Mouse (Mus musculus) myocyte (in vitro differentiated cells): Measurements from ENCODE around the gene Mrpl48.

Source experiments
- E2F4 ChIP-seq: IDR thresholded peaks from one replicate; pipeline ENCODE4 v1.6.1; 2011; ENCODE audit warnings: mild to moderate bottlenecking, control low read depth, moderate library complexity; ENCODE audit not compliant: insufficient read depth
- MAX ChIP-seq: IDR thresholded peaks from one replicate; pipeline ENCODE4 v1.6.1; 2011; ENCODE audit warnings: low read depth, mild to moderate bottlenecking, control low read depth
- POLR2A ChIP-seq: IDR thresholded peaks from one replicate; pipeline ENCODE4 v1.6.1; 2011; ENCODE audit warnings: low read depth, mild to moderate bottlenecking, control low read depth, moderate library complexity; ENCODE audit not compliant: insufficient read length
- POLR2AphosphoS2 ChIP-seq: IDR thresholded peaks from one replicate; pipeline ENCODE4 v1.6.1; 2011; ENCODE audit warnings: low read depth, control low read depth; ENCODE audit not compliant: insufficient read length

DNA sequence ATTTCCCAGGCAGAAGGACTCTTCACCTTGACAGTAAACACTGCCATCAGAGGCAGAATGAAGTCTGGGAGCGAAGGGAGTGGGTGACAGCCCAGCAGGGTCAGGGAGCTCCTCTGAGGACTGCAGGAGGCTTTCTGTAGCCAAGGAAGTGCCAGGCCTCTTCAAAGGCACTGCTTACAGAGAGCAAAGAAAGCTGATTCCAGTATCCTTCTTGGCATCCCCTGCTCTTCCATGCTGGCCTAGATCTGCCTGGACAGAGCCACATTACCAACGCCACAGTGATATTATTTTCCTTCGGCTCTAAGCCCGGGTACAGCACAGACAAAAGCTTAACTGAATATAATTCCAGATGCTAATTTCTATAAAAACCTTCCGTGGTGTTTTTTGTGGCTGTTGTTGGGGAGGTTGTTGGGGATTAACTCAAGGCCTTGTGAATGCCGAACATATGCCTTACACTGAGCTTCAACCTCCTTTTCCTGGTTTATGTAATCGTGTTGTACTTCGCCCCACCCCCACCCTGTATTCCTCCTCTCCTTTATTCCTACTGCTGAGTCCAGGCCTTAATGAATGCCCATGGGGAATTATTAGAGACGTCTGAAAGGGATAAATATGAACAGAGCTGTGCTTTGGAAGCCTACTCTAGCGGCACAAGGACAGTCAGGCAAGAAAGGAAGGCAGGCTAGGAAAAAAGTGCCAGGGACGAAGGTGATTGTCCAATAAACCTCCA is 46.1 kb downstream of the Mrpl48 start:
- TF ChIP-seq POLR2A (no peak), POLR2AphosphoS2 (no peak), MAX (no peak), E2F4 (no peak)
